Mouse (Mus musculus) intestine, embryonic 16.5 days (tissue): ENCODE results near the gene Cd55. TPM values are rescaled to one million over a fixed set of nuclear protein-coding genes. Genes with fewer than 3 reads are reported as not detected.
"Not testable (repeated sequence)": the region's sequence is repeated elsewhere in the genome, so short reads cannot be mapped to it uniquely, and the experiment has no call there.

ENCODE experiments used
- ATAC-seq: fragments of 200-750 bp; cut with Nextera tagmentation; 2 replicates; pipeline ENCODE4 v1.8.0; 2017; ENCODE audit warnings: moderate TSS enrichment, moderate library complexity
- H3K27ac ChIP-seq: fragments of 300-500 bp; sonication (generic); 2 replicates; pipeline ENCODE4 v1.5.1; 2014; ENCODE audit warnings: mild to moderate bottlenecking, low read length
- H3K27me3 ChIP-seq: fragments of 300-500 bp; sonication (generic); replicated peaks from 2 replicates; pipeline ENCODE4 v1.6.1; 2014; ENCODE audit warnings: low read length, control low read depth, mixed read lengths; ENCODE audit not compliant: control insufficient read depth, insufficient read depth
- H3K36me3 ChIP-seq: fragments of 300-500 bp; sonication (generic); 2 replicates; pipeline ENCODE4 v1.6.1; 2014; ENCODE audit warnings: low read length, control low read depth; ENCODE audit not compliant: control insufficient read depth, insufficient read depth
- H3K4me1 ChIP-seq: fragments of 300-500 bp; sonication (generic); 2 replicates; pipeline ENCODE4 v1.6.1; 2014; ENCODE audit warnings: low read length, control low read depth, mixed read lengths; ENCODE audit not compliant: control insufficient read depth, insufficient read depth
- H3K4me2 ChIP-seq: fragments of 300-500 bp; sonication (generic); 2 replicates; pipeline ENCODE4 v1.6.1; 2014; ENCODE audit warnings: low read depth, low read length, control low read depth
- H3K4me3 ChIP-seq: fragments of 300-500 bp; sonication (generic); 2 replicates; pipeline ENCODE4 v1.5.1; 2014; ENCODE audit warnings: mild to moderate bottlenecking, low read length
- H3K9ac ChIP-seq: fragments of 300-500 bp; sonication (generic); 2 replicates; pipeline ENCODE4 v1.6.1; 2014; ENCODE audit warnings: low read depth, low read length
- H3K9me3 ChIP-seq: fragments of 300-500 bp; sonication (generic); 2 replicates; pipeline ENCODE4 v1.6.1; 2016; ENCODE audit warnings: low read length, control low read depth; ENCODE audit not compliant: control insufficient read depth
- WGBS: fragments of 180-500 bp; shearing (Covaris S2); extraction: QIAGEN DNeasy Blood & Tissue Kit; methylation state at CpG from one replicate; pipeline ENCODE4 v1.1.7; 2014; 5-methylcytosine and 5-hydroxymethylcytosine counted together
- polyA plus RNA-seq: library from polyadenylated mRNA; unstranded; fragments of >200 nt; fragmentation: Nextera tagmentation; extraction: Ambion mirVana; gene quantifications from 2 replicates; pipeline ENCODE4 v1.2.1, GENCODE M21; 2015

Gene Cd55
- polyA plus RNA-seq, 1 experiment from 2014 or later: 22.6 TPM

DNA sequence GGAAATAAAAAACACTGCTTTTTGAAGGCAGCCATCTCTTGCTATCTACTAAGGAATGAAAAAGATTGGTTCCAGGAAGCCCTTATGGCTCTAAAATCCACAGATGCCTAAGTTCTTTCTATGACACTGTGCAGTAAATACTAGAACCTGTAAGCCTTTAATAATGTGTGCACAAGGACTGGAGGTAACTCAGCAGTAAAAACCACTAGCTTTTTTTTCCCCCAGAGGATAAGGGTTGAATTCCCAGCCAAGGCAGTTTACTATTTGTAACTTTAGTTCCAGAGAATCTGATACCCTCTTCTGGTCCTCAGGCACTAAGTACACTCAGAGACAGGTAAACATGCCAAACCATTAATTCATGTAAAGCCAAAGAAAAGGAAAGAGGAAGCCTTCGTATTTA lies 19.6 kb downstream of the Cd55 start:
- ATAC-seq, H3K9me3 ChIP-seq, H3K4me3 ChIP-seq, H3K27ac ChIP-seq, H3K4me1 ChIP-seq, H3K36me3 ChIP-seq, H3K4me2 ChIP-seq, H3K9ac ChIP-seq, H3K27me3 ChIP-seq: not testable (repeated sequence)
- 41% methylated on average over 1 of the region's 1 CpGs for WGBS

DNA sequence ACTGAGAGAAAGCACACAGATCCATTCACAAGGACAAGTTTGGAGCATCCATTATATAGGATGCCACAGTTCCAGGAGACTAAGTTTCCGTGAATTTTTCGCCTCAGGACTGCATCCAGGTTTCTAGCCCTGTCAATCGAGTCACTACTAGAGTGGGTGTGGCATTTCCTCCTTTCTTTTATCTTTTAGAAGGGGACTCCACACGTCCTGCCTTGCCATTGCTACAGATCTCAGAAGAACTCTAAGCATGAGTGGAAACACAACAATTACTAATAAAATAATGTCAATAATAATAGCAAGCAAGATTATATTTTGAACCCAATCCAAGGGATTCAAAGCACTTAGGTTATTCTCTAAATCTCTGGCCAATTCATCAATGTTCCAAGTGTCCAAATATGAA lies 31.6 kb downstream of the Cd55 start:
- no peaks in the 10 kb centered on the region for H3K36me3 ChIP-seq
- no peak overlapping the region for H3K27ac ChIP-seq
- no peak for ATAC-seq
- no peak overlapping the region for H3K4me3 ChIP-seq
- no peak overlapping the region for H3K9ac ChIP-seq
- H3K27me3 ChIP-seq: no peaks in the 10 kb centered on the region
- no peak overlapping the region for H3K4me2 ChIP-seq
- WGBS: 76% methylated on average over 4 of the region's 4 CpGs
- H3K4me1 ChIP-seq: no peaks in the 10 kb centered on the region
- no peaks in the 10 kb centered on the region for H3K9me3 ChIP-seq

DNA sequence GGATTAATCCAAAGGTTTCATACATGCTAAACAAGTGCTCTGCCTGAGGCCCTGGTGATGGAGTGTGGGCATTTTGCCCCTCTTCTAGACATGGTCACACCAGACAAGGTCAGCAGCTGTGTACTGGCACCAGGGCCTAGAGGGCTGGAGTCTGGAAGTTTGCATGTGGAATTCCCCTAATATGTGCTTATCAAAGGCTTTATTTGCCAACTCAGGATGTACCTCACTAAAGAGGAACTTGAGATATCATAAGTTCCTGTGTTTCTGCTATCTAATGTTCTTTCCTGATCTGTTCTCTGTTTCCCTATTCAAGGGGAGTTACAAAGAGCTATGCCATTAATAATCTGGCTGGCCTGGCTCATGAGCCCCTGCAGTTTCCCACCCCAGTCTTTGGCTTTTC lies 33.9 kb downstream of the Cd55 start:
- not testable (repeated sequence) for H3K4me2 ChIP-seq, H3K4me3 ChIP-seq, H3K9me3 ChIP-seq, H3K9ac ChIP-seq, H3K27ac ChIP-seq, ATAC-seq, H3K27me3 ChIP-seq, H3K36me3 ChIP-seq, H3K4me1 ChIP-seq

DNA sequence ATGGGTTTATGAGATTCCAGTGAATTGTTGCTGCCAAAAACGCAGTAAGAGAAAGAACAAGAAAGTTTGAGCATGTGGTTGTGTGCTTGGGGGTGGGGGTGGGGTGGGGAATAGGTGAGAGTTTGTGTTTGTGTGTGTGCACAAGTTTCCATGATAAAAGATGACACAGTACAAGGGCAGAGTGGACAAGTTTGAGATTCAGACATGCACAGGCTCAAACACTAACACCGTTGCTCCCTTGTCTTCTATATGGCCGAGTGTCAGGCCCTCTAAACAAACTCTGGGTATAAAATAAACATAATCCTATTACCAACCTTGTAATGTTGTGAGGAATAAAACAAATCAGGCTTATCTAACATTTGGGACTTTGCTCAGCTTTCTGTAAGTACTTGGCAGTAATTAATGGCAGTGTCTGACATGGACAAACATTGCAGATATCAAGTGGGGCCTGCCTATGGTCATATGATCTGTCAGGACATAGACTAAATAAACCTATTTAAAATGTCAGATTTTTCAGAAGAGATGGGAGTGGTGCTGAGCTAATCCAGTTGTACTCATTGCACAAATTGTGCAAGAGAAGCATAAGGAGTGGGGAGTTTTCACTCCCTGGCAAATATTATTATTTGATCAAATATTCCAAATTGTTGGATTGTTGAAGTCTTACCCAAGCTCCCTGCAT lies 35.2 kb downstream of the Cd55 start:
- not testable (repeated sequence) for H3K4me1 ChIP-seq, H3K36me3 ChIP-seq, H3K4me2 ChIP-seq, H3K27me3 ChIP-seq, H3K4me3 ChIP-seq, H3K9ac ChIP-seq, H3K9me3 ChIP-seq, H3K27ac ChIP-seq
- peak; percentile 77 for ATAC-seq
- WGBS: 33% methylated on average over 2 of the region's 3 CpGs

DNA sequence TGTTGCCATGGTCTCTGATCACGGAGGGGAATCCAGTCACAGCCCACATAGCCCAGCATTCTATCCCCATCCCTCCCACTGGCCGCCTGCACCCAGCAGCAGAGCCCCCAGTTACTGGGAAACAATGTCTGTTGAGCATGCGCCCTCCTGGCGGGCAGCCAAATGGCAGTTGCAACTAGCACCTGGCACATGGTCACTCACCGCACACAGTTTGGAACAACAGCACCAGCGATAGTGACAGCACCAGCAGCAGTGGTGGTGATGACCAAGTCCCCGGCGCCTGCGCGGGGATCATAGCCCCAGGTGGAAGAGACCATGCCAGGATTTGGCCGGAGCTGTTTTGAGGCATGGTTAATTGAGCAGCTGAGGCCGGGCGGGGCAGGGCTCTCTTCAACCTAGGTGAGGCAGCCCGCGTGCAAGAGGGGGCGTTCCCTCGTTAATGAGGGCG lies 39.9 kb downstream of the Cd55 start, which contains the start of gene Cd55b:
Gene Cd55b, minus strand, starts transcription at position 346 of the 448 bp plus-strand sequence.
- H3K4me1 ChIP-seq: no peaks in the 10 kb centered on the region
- 61% methylated on average over 18 of the region's 18 CpGs for WGBS
- no peak within 1 kb of the TSS for H3K27ac ChIP-seq
- H3K4me2 ChIP-seq: no peak within 1 kb of the TSS
- no peaks in the 10 kb centered on the region for H3K36me3 ChIP-seq
- no peak within 1 kb of the TSS for H3K9ac ChIP-seq
- no peak within 1 kb of the TSS for H3K4me3 ChIP-seq
- 0 out of 2 replicates have a peak, but pooled peaks have one; percentile 51 for ATAC-seq
- no peaks in the 10 kb centered on the region for H3K9me3 ChIP-seq
- H3K27me3 ChIP-seq: no peaks in the 10 kb centered on the region

DNA sequence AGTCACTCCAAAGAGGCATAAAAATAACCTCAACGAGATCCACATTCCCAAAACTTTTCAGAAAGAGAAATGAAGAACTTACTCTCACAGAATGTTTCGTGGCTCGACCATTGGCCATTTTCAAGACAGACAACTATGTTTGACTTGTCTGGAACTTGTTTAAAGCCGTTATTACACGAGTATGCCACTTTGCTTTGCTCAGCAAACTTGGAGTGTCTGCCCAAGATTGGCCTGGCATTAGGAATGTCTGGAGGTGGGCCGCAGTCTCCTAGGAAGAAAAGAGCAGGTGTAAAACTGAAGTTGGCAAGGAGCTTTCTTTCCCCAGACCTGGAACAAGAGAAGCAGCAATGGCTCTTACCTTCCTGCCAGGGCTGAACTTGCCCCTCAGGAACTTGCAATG lies 40.5 kb downstream of the Cd55 start:
- not testable (repeated sequence) for H3K9me3 ChIP-seq, H3K27me3 ChIP-seq, H3K9ac ChIP-seq, H3K4me2 ChIP-seq, ATAC-seq, H3K4me1 ChIP-seq, H3K36me3 ChIP-seq, H3K27ac ChIP-seq, H3K4me3 ChIP-seq
- WGBS: no CpG with 5 or more reads among the region's 6 CpGs

DNA sequence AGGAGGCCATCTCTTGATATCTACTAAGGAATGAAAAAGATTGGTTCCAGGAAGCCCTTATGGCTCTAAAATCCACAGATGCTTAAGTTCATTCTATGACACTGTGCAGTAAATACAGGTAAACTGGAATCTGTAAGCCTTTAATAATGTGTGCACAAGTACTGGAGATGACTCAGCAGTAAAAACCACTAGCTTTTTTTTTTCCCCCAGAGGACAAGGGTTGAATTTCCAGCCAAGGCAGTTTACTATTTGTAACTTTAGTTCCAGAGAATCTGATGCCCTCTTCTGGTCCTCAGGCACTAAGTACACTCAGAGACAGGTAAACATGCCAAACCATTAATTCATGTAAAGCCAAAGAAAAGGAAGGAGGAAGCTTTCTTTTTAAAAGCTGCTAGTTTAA lies 65.4 kb downstream of the Cd55 start:
- H3K4me1 ChIP-seq, H3K36me3 ChIP-seq, H3K27me3 ChIP-seq, H3K9ac ChIP-seq, H3K4me2 ChIP-seq, H3K4me3 ChIP-seq, H3K27ac ChIP-seq, H3K9me3 ChIP-seq: not testable (repeated sequence)
- 0 out of 2 replicates have a peak, but pooled peaks have one; percentile 28 for ATAC-seq

Other genes starting within 250 kb of the Cd55 start
- gene Cd55b, start 39.7 kb downstream of the Cd55 start, polyA plus RNA-seq: not detected in 2 replicates
- gene Zp3r, start 166.9 kb upstream of the Cd55 start, polyA plus RNA-seq: 0.09 TPM in 1 of 2 replicates, not detected in the other
- gene C4bp, start 198.9 kb upstream of the Cd55 start, polyA plus RNA-seq: 3.4 and 4.1 TPM in 2 replicates